Mouse (Mus musculus) embryo, embryonic 10.5 days (tissue): ENCODE data around the gene Lrpprc.

Experiments
- DNase-seq: peaks from one replicate; pipeline ENCODE4 v3.0.0-alpha.2; 2015; ENCODE audit warnings: low spot score

Lrpprc gene

DNA sequence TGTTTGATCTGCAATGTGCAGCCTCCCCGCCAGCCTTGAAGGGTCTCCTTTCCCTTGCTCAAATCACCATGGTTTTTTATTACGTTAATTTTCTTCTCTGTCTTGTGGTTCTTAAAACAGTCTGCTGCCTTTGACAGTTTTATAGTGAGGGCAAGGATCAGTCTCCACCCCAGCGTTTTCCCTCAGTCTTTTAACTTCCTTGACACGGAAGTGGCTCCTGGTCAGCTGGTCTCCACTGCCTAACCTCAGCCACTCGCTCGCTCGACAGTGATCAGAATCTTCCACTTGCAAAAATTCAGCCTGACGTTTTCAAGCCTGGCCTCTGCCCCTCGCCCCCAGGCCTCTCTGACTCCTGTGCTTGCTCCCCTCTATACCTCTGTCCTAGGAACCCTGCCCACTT is 124.9 kb downstream of the Lrpprc start:
- DNase-seq: peak; percentile 49

DNA sequence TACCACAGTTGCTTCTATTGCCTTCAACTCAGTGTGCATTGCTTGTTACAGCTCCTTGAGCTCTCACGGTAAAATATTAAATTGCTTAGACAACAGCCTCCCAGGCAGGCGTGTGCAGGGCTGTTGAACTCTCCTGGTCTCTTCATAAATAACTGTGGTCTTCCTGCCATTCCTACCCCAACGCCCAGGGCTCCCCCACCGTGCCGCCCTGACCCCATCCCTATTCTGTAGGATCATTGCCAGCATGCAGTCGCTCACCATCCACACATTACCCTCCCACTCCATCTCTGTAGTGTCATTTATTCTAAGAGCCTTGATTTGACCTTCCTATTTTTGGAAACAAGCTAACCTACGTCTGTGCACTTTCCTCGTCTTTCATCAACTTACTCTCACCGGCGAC is 125.5 kb downstream of the Lrpprc start:
- no peak for DNase-seq

DNA sequence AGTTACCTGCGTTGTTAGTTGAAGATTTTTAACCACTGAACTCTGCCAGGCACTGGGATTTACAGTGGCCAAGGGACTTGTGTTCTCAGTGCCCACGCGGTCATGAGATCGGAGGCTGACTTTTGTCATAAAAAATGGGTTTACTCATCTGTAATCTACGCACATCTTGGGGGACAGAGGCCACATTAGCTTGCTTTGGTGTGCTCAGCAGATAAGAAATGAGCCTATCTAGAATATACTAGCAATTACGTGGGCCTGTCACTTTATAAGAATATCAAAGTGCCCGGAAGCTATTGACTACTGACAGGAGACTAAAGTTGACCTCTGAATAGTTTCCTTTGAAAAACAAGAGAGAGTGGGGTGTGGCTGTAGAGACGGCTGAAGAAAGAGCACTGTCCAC is 131.6 kb downstream of the Lrpprc start:
- DNase-seq: no peak

DNA sequence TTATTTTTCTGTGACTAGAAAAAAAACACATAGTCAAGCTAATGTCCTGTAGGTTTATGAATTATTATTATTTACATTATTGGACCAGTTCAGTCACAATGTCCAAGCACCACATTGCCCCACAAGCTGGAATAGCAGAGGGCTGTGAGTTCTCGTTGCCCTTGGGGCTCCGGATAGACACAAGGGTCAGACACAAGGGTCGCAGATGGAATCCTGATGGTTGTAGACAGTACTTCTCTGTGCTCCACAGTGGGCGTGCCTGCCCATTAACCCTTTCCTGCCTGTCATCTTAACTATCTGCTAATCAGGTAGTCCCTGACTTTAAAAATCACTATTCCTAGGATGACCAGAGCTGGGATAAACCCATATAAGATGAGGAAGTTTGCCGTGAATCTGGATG is 132.4 kb downstream of the Lrpprc start:
- peak; percentile 78 for DNase-seq

DNA sequence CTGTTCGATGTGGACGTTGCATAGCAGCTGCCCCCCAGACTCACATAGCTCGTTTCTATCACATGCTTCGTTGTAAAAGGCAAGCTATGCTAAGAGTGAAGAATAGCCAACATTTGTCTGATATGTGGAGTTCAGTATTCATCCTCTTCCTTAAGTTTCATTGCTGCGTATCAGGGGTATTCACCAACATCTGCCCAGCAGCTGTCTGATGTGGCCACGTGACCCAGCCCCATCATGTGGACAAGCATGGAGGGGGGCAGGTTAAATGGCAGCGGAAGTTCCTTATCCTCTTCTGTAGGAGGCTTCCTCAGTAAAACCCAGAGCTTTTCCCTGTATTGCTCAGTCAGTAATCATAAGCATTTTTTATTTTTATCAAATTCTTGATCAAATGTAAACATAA is 132.8 kb downstream of the Lrpprc start:
- DNase-seq: peak; percentile 67

DNA sequence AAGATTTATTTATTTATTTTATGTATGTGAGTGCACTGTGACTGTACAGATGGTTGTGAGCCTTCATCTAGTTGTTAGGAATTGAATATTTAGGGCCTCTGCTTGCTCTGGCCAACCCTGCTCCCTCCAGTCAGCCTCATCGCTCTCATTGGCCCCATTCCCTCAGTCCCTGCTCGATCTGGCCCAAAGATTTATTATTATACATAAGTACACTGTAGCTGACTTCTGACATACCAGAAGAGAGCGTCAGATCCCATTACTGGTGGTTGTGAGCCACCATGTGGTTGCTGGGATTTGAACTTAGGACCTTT is 133.2 kb downstream of the Lrpprc start:
- no peak for DNase-seq

DNA sequence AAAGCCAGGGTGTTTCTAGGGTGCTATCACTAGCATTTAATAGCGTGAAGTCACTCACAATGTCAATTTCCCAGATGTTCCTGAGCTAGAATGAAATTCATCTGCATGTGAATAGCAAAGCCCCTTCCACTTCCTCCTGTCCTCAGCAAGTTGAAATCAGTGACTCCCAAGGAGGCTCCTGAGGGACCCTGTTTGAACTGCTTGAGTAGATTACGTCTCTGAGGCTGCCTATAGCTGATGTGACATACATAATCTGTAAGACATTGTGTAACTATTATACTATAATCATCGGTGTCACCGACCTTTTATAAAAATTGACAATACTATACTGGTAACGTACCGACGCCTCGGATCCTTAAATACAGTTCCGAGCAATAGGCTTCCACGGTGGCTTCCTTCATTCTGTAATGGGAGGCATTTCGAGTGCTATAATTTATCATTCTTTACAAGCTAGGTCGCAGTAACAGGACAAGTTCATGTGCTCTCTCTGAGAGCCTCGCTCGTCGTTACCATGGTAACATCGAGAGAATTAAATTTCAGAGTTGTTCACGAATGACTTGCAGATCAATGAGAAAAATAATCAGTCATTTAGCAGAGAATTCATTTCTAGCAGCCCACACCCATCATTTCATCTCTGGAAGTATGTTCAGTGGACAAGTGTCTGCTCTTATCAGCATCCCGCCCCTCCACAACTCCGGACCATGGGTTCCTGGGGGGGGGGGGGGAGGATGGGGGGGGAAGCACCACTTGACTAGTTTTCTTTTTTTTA is 133.8 kb downstream of the Lrpprc start:
- DNase-seq: peak; percentile 53

DNA sequence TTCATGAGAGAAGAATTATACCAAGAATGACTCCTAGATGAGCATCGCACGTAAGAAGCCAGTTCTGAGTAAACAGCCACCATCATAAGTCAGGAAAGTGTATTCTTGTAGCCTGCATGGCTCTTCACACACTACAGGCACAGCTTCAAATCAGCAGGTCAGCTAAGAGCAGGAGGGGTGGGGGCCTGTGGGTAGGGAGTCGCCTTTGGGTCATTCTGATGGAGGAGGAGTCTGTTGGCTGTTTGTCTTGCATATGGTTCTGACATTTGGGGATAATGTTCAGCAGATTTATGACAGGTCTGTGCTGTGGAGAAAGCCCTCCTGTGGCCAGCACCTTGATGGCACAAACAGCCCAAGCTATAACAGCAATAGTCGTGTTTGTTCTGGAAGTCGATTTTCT is 134.4 kb downstream of the Lrpprc start:
- no peak for DNase-seq
